Mouse (Mus musculus) liver, embryonic 13.5 days (tissue): ENCODE measurements around the gene Asdurf. TPM values are rescaled to one million over a fixed set of nuclear protein-coding genes. Genes with fewer than 3 reads are reported as not detected.
A peak's percentile ranks its signal among the peaks of the same experiment; 100 is the strongest.
"Not testable (repeated sequence)": the region's sequence is repeated elsewhere in the genome, so short reads cannot be mapped to it uniquely, and the experiment has no call there.

Source experiments
- ATAC-seq: fragments of 200-750 bp; cut with Nextera tagmentation; 2 replicates; pipeline ENCODE4 v1.8.0; 2017; ENCODE audit warnings: low read depth, mild to moderate bottlenecking, moderate number of reproducible peaks, moderate library complexity
- DNase-seq: peaks from one replicate; pipeline ENCODE4 v3.0.0; 2022
- H3K27ac ChIP-seq: fragments of 300-500 bp; sonication (generic); 2 replicates; pipeline ENCODE4 v1.5.1; 2015; ENCODE audit warnings: moderate library complexity, mild to moderate bottlenecking, inconsistent platforms
- H3K27me3 ChIP-seq: fragments of 300-500 bp; sonication (generic); 2 replicates; pipeline ENCODE4 v1.6.1; 2015; ENCODE audit warnings: mild to moderate bottlenecking, inconsistent platforms
- H3K36me3 ChIP-seq: fragments of 300-500 bp; sonication (generic); 2 replicates; pipeline ENCODE4 v1.6.1; 2015; ENCODE audit warnings: mild to moderate bottlenecking, inconsistent platforms
- H3K4me1 ChIP-seq: fragments of 300-500 bp; sonication (generic); replicated peaks from 2 replicates; pipeline ENCODE4 v1.6.1; 2015; ENCODE audit warnings: inconsistent platforms
- H3K4me2 ChIP-seq: fragments of 300-500 bp; sonication (generic); 2 replicates; pipeline ENCODE4 v1.6.1; 2015; ENCODE audit warnings: inconsistent platforms, mild to moderate bottlenecking, moderate library complexity
- H3K4me3 ChIP-seq: fragments of 300-500 bp; sonication (generic); replicated peaks from 2 replicates; pipeline ENCODE4 v1.5.1; 2015; ENCODE audit warnings: mild to moderate bottlenecking, inconsistent platforms
- H3K9ac ChIP-seq: fragments of 300-500 bp; sonication (generic); 2 replicates; pipeline ENCODE4 v1.6.1; 2015; ENCODE audit warnings: mild to moderate bottlenecking, inconsistent platforms
- H3K9me3 ChIP-seq: fragments of 300-500 bp; sonication (generic); replicated peaks from 2 replicates; pipeline ENCODE4 v1.6.1; 2016; ENCODE audit warnings: inconsistent platforms
- WGBS: fragments of 180-500 bp; shearing (Covaris S2); methylation state at CpG from one replicate; pipeline ENCODE4 v1.1.7; 2015; ENCODE audit not compliant: insufficient replicate concordance; 5-methylcytosine and 5-hydroxymethylcytosine counted together
- polyA plus RNA-seq: library from polyadenylated mRNA; unstranded; fragments of >200 nt; fragmentation: Nextera tagmentation; extraction: Ambion mirVana; gene quantifications from 2 replicates; pipeline ENCODE4 v1.2.1, GENCODE M21; 2015

Gene Asdurf
- 5.8 and 6.7 TPM in 2 replicates for polyA plus RNA-seq

- Histone ChIP-seq H3K27me3 (no peaks in the 10 kb centered on the region), H3K9ac (peak within 1 kb of the TSS; percentile 92), H3K9me3 (no peaks in the 10 kb centered on the region), H3K4me3 (peak within 1 kb of the TSS; percentile 88), H3K27ac (peak within 1 kb of the TSS; percentile 92), H3K36me3 (peaks cover 14% of the 10 kb centered on the region), H3K4me2 (peak within 1 kb of the TSS; percentile 77), H3K4me1 (peaks cover 8% of the 10 kb centered on the region)
- peak; percentile 97 for DNase-seq
- WGBS, result under 1% methylated on average over 44 of the region's 44 CpGs
- ATAC-seq, result peak; percentile 99
Measured at GRCm38 (mm10) chr1:53352327-53353261, at the start of gene Asdurf, which contains the start of the genes Gm28551 and Asnsd1. Gene Asdurf (minus strand): TSS chr1:53352619. Gene Gm28551 (minus strand): TSS chr1:53352667. Gene Asnsd1 (minus strand): TSS chr1:53352752.

- not testable (repeated sequence) for DNase-seq, H3K4me1 ChIP-seq, H3K4me3 ChIP-seq, H3K4me2 ChIP-seq, ATAC-seq, H3K27me3 ChIP-seq, H3K9ac ChIP-seq, H3K36me3 ChIP-seq, H3K27ac ChIP-seq, H3K9me3 ChIP-seq
- 48% methylated on average over 21 of the region's 21 CpGs for WGBS
Measured at GRCm38 (mm10) chr1:53393936-53394760, 41.7 kb upstream of the Asdurf start.

GRCm38 (mm10) chr1:53388762-53389161 lies 36.3 kb upstream of the Asdurf start:
- H3K4me3 ChIP-seq, result no peak overlapping the region
- H3K36me3 ChIP-seq, result no peaks in the 10 kb centered on the region
- H3K4me2 ChIP-seq, result no peak overlapping the region
- H3K4me1 ChIP-seq, result no peaks in the 10 kb centered on the region
- ATAC-seq (no peak), DNase-seq (no peak)
- WGBS, result 90% methylated on average over 9 of the region's 14 CpGs
- no peak overlapping the region for H3K27ac ChIP-seq
- H3K27me3 ChIP-seq, result no peaks in the 10 kb centered on the region
- no peak overlapping the region for H3K9ac ChIP-seq
- no peaks in the 10 kb centered on the region for H3K9me3 ChIP-seq

GRCm38 (mm10) chr1:53384085-53384688 lies 31.8 kb upstream of the Asdurf start:
- no peak for DNase-seq
- 63% methylated on average over 6 of the region's 6 CpGs for whole genome bisulfite sequencing
- Histone ChIP-seq H3K4me3 (no peak overlapping the region), H3K36me3 (no peaks in the 10 kb centered on the region), H3K27me3 (no peaks in the 10 kb centered on the region), H3K27ac (no peak overlapping the region), H3K4me2 (no peak overlapping the region), H3K4me1 (no peaks in the 10 kb centered on the region), H3K9ac (no peak overlapping the region), H3K9me3 (no peaks in the 10 kb centered on the region)
- no peak for ATAC-seq

- Histone ChIP-seq H3K27me3 (no peaks in the 10 kb centered on the region), H3K4me1 (no peaks in the 10 kb centered on the region), H3K9ac (no peak overlapping the region), H3K36me3 (no peaks in the 10 kb centered on the region), H3K4me2 (no peak overlapping the region), H3K9me3 (no peaks in the 10 kb centered on the region), H3K4me3 (no peak overlapping the region), H3K27ac (no peak overlapping the region)
- 52% methylated on average over 3 of the region's 3 CpGs for WGBS
- DNase-seq (no peak), ATAC-seq (no peak)
Measured at GRCm38 (mm10) chr1:53377731-53378130, 25.3 kb upstream of the Asdurf start.

GRCm38 (mm10) chr1:53375965-53376364 lies 23.5 kb upstream of the Asdurf start:
- H3K4me3 ChIP-seq, DNase-seq, H3K27ac ChIP-seq, H3K9ac ChIP-seq, H3K4me2 ChIP-seq, H3K9me3 ChIP-seq, H3K36me3 ChIP-seq, ATAC-seq, H3K4me1 ChIP-seq, H3K27me3 ChIP-seq: not testable (repeated sequence)
- WGBS, result 74% methylated on average over 2 of the region's 2 CpGs

GRCm38 (mm10) chr1:53358988-53359387 lies 6.6 kb upstream of the Asdurf start:
- Histone ChIP-seq H3K36me3 (no peaks in the 10 kb centered on the region), H3K4me1 (no peaks in the 10 kb centered on the region), H3K4me3 (no peak overlapping the region), H3K27ac (no peak overlapping the region), H3K27me3 (no peaks in the 10 kb centered on the region), H3K9me3 (no peaks in the 10 kb centered on the region), H3K4me2 (no peak overlapping the region), H3K9ac (no peak overlapping the region)
- no peak for DNase-seq
- ATAC-seq, result no peak

- no peak overlapping the region for H3K4me3 ChIP-seq
- H3K4me2 ChIP-seq, result no peak overlapping the region
- no peak overlapping the region for H3K9ac ChIP-seq
- H3K4me1 ChIP-seq, result peaks cover 15% of the 10 kb centered on the region
- no peaks in the 10 kb centered on the region for H3K9me3 ChIP-seq
- no peaks in the 10 kb centered on the region for H3K27me3 ChIP-seq
- no peak for DNase-seq
- H3K36me3 ChIP-seq, result peaks cover 32% of the 10 kb centered on the region
- no peak overlapping the region for H3K27ac ChIP-seq
- WGBS, result 91% methylated on average over 2 of the region's 2 CpGs
- no peak for ATAC-seq
Measured at GRCm38 (mm10) chr1:53341071-53341470, 11.3 kb downstream of the Asdurf start.

GRCm38 (mm10) chr1:53337403-53337802 lies 15.0 kb downstream of the Asdurf start:
- Histone ChIP-seq H3K27ac (peak overlapping the region; percentile 43), H3K4me1 (peaks cover 37% of the 10 kb centered on the region)
- H3K9ac ChIP-seq, H3K36me3 ChIP-seq, DNase-seq, H3K4me2 ChIP-seq, H3K4me3 ChIP-seq, H3K27me3 ChIP-seq, H3K9me3 ChIP-seq: not testable (repeated sequence)
- 36% methylated on average over 2 of the region's 2 CpGs for WGBS
- peak; percentile 68 for ATAC-seq

GRCm38 (mm10) chr1:53335465-53335864 lies 17.0 kb downstream of the Asdurf start:
- Histone ChIP-seq H3K36me3 (no peaks in the 10 kb centered on the region), H3K4me2 (0 out of 2 replicates have a peak overlapping the region, but pooled peaks have one; percentile 12), H3K27ac (0 out of 2 replicates have a peak overlapping the region, but pooled peaks have one; percentile 47), H3K4me3 (no peak overlapping the region), H3K4me1 (peaks cover 37% of the 10 kb centered on the region), H3K9me3 (0 out of 2 replicates have a peak, but pooled peaks cover 4% of the 10 kb centered on the region), H3K27me3 (no peaks in the 10 kb centered on the region), H3K9ac (no peak overlapping the region)
- DNase-seq (no peak), ATAC-seq (peak; percentile 89)

- H3K27me3 ChIP-seq, H3K9ac ChIP-seq, H3K9me3 ChIP-seq, H3K4me2 ChIP-seq, DNase-seq, H3K27ac ChIP-seq, H3K4me3 ChIP-seq, H3K36me3 ChIP-seq: not testable (repeated sequence)
- H3K4me1 ChIP-seq, result peaks cover 37% of the 10 kb centered on the region
- 0 out of 2 replicates have a peak, but pooled peaks have one; percentile 49 for ATAC-seq
- WGBS, result 23% methylated on average over 5 of the region's 5 CpGs
Measured at GRCm38 (mm10) chr1:53333527-53333926, 18.9 kb downstream of the Asdurf start.
